Mouse (Mus musculus) bone marrow, adult 2 months (tissue): Measurements from ENCODE around the gene Txndc17. TPM values are rescaled to one million over a fixed set of nuclear protein-coding genes. Genes with fewer than 3 reads are reported as not detected.

Experiments
- H3K27ac ChIP-seq: fragments of 200-500 bp; 2 replicates; pipeline ENCODE4 v1.5.1; 2012; ENCODE audit warnings: low read depth, mild to moderate bottlenecking, control low read depth, inconsistent platforms, low read length; ENCODE audit not compliant: control insufficient read depth, poor library complexity, insufficient read depth
- H3K4me1 ChIP-seq: fragments of 200-500 bp; 2 replicates; pipeline ENCODE4 v1.6.1; 2011; ENCODE audit warnings: low read length; ENCODE audit not compliant: control insufficient read depth, insufficient read depth
- H3K4me3 ChIP-seq: fragments of 200-500 bp; replicated peaks from 2 replicates; pipeline ENCODE3; 2011; ENCODE audit warnings: mild to moderate bottlenecking, low read depth, low read length, control low read depth; ENCODE audit not compliant: control insufficient read depth
- CTCF ChIP-seq: fragments of 200-500 bp; IDR thresholded peaks from 2 replicates; pipeline ENCODE4 v1.5.1; 2011; ENCODE audit warnings: low read length, control low read depth; ENCODE audit not compliant: control insufficient read depth, insufficient read depth
- POLR2A ChIP-seq: fragments of 200-500 bp; IDR thresholded peaks from 2 replicates; pipeline ENCODE4 v1.6.1; 2011; ENCODE audit warnings: low read depth, mild to moderate bottlenecking, control low read depth, low read length, borderline replicate concordance; ENCODE audit not compliant: control insufficient read depth
- WGBS: fragments of 180-500 bp; shearing (Covaris S2); methylation state at CpG from one replicate; pipeline ENCODE4 v1.1.7; 2018; 5-methylcytosine and 5-hydroxymethylcytosine counted together
- polyA plus RNA-seq: library from polyadenylated mRNA; stranded (reverse); fragments of >200 nt; gene quantifications from 2 replicates; pipeline ENCODE4 v1.2.4, GENCODE M21; 2011; ENCODE audit warnings: low replicate concordance; ENCODE audit not compliant: missing spikeins, insufficient read depth, insufficient read length

Txndc17 gene
- polyA plus RNA-seq, 1 experiment = 49.0 TPM

GRCm38 (mm10) chr11:72181136-72181535 is 26.2 kb upstream of the Txndc17 start:
- WGBS = 92% methylated on average over 4 of the region's 4 CpGs
- H3K27ac ChIP-seq = no peak overlapping the region
- TF ChIP-seq POLR2A (no peak), CTCF (no peak)
- H3K4me1 ChIP-seq = no peaks in the 10 kb centered on the region
- no peak overlapping the region for H3K4me3 ChIP-seq

GRCm38 (mm10) chr11:72184252-72184651 is 23.1 kb upstream of the Txndc17 start:
- H3K27ac ChIP-seq = no peak overlapping the region
- no peak for TF ChIP-seq CTCF
- TF ChIP-seq POLR2A = no peak
- no peaks in the 10 kb centered on the region for H3K4me1 ChIP-seq
- 86% methylated on average over 4 of the region's 4 CpGs for WGBS
- no peak overlapping the region for H3K4me3 ChIP-seq

GRCm38 (mm10) chr11:72190857-72191256 is 16.5 kb upstream of the Txndc17 start:
- TF ChIP-seq POLR2A (no peak), CTCF (no peak)
- 93% methylated on average over 1 of the region's 1 CpGs for WGBS
- no peak overlapping the region for H3K27ac ChIP-seq
- H3K4me3 ChIP-seq = no peak overlapping the region
- H3K4me1 ChIP-seq = no peaks in the 10 kb centered on the region

- WGBS = 87% methylated on average over 2 of the region's 2 CpGs
- H3K4me1 ChIP-seq = no peaks in the 10 kb centered on the region
- no peak for TF ChIP-seq POLR2A
- no peak for TF ChIP-seq CTCF
- H3K27ac ChIP-seq = no peak overlapping the region
- no peak overlapping the region for H3K4me3 ChIP-seq
Observed at GRCm38 (mm10) chr11:72194259-72194658, 13.1 kb upstream of the Txndc17 start.

GRCm38 (mm10) chr11:72196506-72196905 is 10.8 kb upstream of the Txndc17 start:
- Histone ChIP-seq H3K4me3 (no peak overlapping the region), H3K27ac (no peak overlapping the region), H3K4me1 (no peaks in the 10 kb centered on the region)
- 83% methylated on average over 8 of the region's 8 CpGs for WGBS
- TF ChIP-seq POLR2A (no peak), CTCF (no peak)

- 89% methylated on average over 1 of the region's 1 CpGs for WGBS
- TF ChIP-seq POLR2A (no peak), CTCF (no peak)
- Histone ChIP-seq H3K27ac (no peak overlapping the region), H3K4me3 (no peak overlapping the region), H3K4me1 (peaks cover 6% of the 10 kb centered on the region)
Observed at GRCm38 (mm10) chr11:72203440-72203839, 3.9 kb upstream of the Txndc17 start.

GRCm38 (mm10) chr11:72205256-72205655 is 2.1 kb upstream of the Txndc17 start:
- no peak for TF ChIP-seq CTCF
- no peak for TF ChIP-seq POLR2A
- WGBS = 63% methylated on average over 6 of the region's 6 CpGs
- Histone ChIP-seq H3K4me3 (no peak overlapping the region), H3K4me1 (peaks cover 6% of the 10 kb centered on the region), H3K27ac (no peak overlapping the region)

- H3K4me1 ChIP-seq = peaks cover 7% of the 10 kb centered on the region
- TF ChIP-seq CTCF = no peak
- TF ChIP-seq POLR2A = no peak; the same call in 1 of the 2 replicates
- peak within 1 kb of the TSS; percentile 99 for H3K4me3 ChIP-seq
- peak within 1 kb of the TSS; percentile 43 for H3K27ac ChIP-seq
- 2% methylated on average over 43 of the region's 43 CpGs for WGBS
Observed at GRCm38 (mm10) chr11:72206341-72207203, 775 bp upstream of the Txndc17 start, which contains the start of gene Gm43951. Gm43951 (minus strand) TSS chr11:72206840.
